Mouse (Mus musculus): Measurements from ENCODE around the gene Hspb8.

Gene Hspb8

GRCm38 (mm10) chr5:116422699-116423201 lies at the start of gene Hspb8:
TSS of gene Hspb8 (minus strand) at chr5:116422864.
- peak; percentile 56 for DNase-seq (ENCODE audit: low spot score)

- no peak for DNase-seq (ENCODE audit: low spot score)
These were observed 38.8 kb upstream of the Hspb8 start for GRCm38 (mm10) chr5:116461354-116462042.

- no peak for DNase-seq (ENCODE audit: low spot score)
These were observed 37.3 kb upstream of the Hspb8 start for GRCm38 (mm10) chr5:116459970-116460369.

GRCm38 (mm10) chr5:116457791-116458190 lies 35.1 kb upstream of the Hspb8 start:
- DNase-seq (ENCODE audit: low spot score) = no peak

GRCm38 (mm10) chr5:116456796-116457515 lies 34.3 kb upstream of the Hspb8 start:
- DNase-seq (ENCODE audit: low spot score) = no peak

- DNase-seq (ENCODE audit: low spot score) = no peak
These were observed 30.8 kb upstream of the Hspb8 start for GRCm38 (mm10) chr5:116453401-116453851.

- DNase-seq (ENCODE audit: low spot score) = peak; percentile 70
These were observed 28.2 kb upstream of the Hspb8 start for GRCm38 (mm10) chr5:116450901-116451300.

- no peak for DNase-seq (ENCODE audit: low spot score)
These were observed 27.0 kb upstream of the Hspb8 start for GRCm38 (mm10) chr5:116449522-116450225.

- DNase-seq (ENCODE audit: low spot score) = no peak
These were observed 25.9 kb upstream of the Hspb8 start for GRCm38 (mm10) chr5:116448409-116449191.

GRCm38 (mm10) chr5:116447821-116448350 lies 25.2 kb upstream of the Hspb8 start:
- no peak for DNase-seq (ENCODE audit: low spot score)

- no peak for DNase-seq (ENCODE audit: low spot score)
These were observed 23.9 kb upstream of the Hspb8 start for GRCm38 (mm10) chr5:116446552-116446951.

- no peak for DNase-seq (ENCODE audit: low spot score)
These were observed 23.1 kb upstream of the Hspb8 start for GRCm38 (mm10) chr5:116445634-116446367.

GRCm38 (mm10) chr5:116444517-116444916 lies 21.9 kb upstream of the Hspb8 start:
- no peak for DNase-seq (ENCODE audit: low spot score)

GRCm38 (mm10) chr5:116443459-116443940 lies 20.8 kb upstream of the Hspb8 start:
- no peak for DNase-seq (ENCODE audit: low spot score)

- DNase-seq (ENCODE audit: low spot score) = no peak
These were observed 20.2 kb upstream of the Hspb8 start for GRCm38 (mm10) chr5:116442697-116443458.

GRCm38 (mm10) chr5:116440251-116440650 lies 17.6 kb upstream of the Hspb8 start:
- DNase-seq (ENCODE audit: low spot score) = no peak

- no peak for DNase-seq (ENCODE audit: low spot score)
These were observed 15.7 kb upstream of the Hspb8 start for GRCm38 (mm10) chr5:116438328-116438727.

GRCm38 (mm10) chr5:116436117-116436516 lies 13.5 kb upstream of the Hspb8 start:
- DNase-seq (ENCODE audit: low spot score) = no peak

GRCm38 (mm10) chr5:116434976-116435850 lies 12.5 kb upstream of the Hspb8 start:
- no peak for DNase-seq (ENCODE audit: low spot score)

All from testis, postnatal 14 days (tissue).